Mouse (Mus musculus) intestine, postnatal 0 days (tissue): ENCODE measurements around the gene Tollip. TPM values are rescaled to one million over a fixed set of nuclear protein-coding genes. Genes with fewer than 3 reads are reported as not detected.

ENCODE experiments used
- ATAC-seq: fragments of 200-750 bp; cut with Nextera tagmentation; 2 replicates; pipeline ENCODE4 v1.8.0; 2017; ENCODE audit warnings: mild to moderate bottlenecking, moderate TSS enrichment, moderate library complexity
- H3K27ac ChIP-seq: fragments of 300-500 bp; sonication (generic); 2 replicates; pipeline ENCODE4 v1.5.1; 2014; ENCODE audit warnings: mild to moderate bottlenecking, low read depth, low read length, moderate library complexity
- H3K27me3 ChIP-seq: fragments of 300-500 bp; sonication (generic); replicated peaks from 2 replicates; pipeline ENCODE4 v1.6.1; 2014; ENCODE audit warnings: low read length, mixed read lengths; ENCODE audit not compliant: control insufficient read depth, insufficient read depth
- H3K36me3 ChIP-seq: fragments of 300-500 bp; sonication (generic); 2 replicates; pipeline ENCODE4 v1.6.1; 2014; ENCODE audit warnings: mild to moderate bottlenecking, moderate library complexity; ENCODE audit not compliant: control insufficient read depth, insufficient read depth
- H3K4me1 ChIP-seq: fragments of 300-500 bp; sonication (generic); replicated peaks from 2 replicates; pipeline ENCODE4 v1.6.1; 2014; ENCODE audit warnings: antibody characterized with exemption, low read length, mixed read lengths; ENCODE audit not compliant: control insufficient read depth, insufficient read depth
- H3K4me2 ChIP-seq: fragments of 300-500 bp; sonication (generic); replicated peaks from 2 replicates; pipeline ENCODE4 v1.6.1; 2014; ENCODE audit warnings: low read depth, mild to moderate bottlenecking, moderate library complexity
- H3K4me3 ChIP-seq: fragments of 300-500 bp; sonication (generic); 2 replicates; pipeline ENCODE4 v1.5.1; 2014; ENCODE audit warnings: low read depth, low read length
- H3K9ac ChIP-seq: fragments of 300-500 bp; sonication (generic); 2 replicates; pipeline ENCODE4 v1.6.1; 2014; ENCODE audit warnings: mild to moderate bottlenecking, low read depth, low read length
- H3K9me3 ChIP-seq: fragments of 300-500 bp; sonication (generic); 2 replicates; pipeline ENCODE4 v1.6.1; 2016; ENCODE audit warnings: mixed run types; ENCODE audit not compliant: control insufficient read depth
- CTCF ChIP-seq: sonication (generic); IDR thresholded peaks from 2 replicates; pipeline ENCODE4 v1.5.1; 2016; ENCODE audit warnings: low read depth, mild to moderate bottlenecking, control low read depth, antibody characterized with exemption, moderate library complexity
- WGBS: fragments of 180-500 bp; shearing (Covaris S2); extraction: QIAGEN DNeasy Blood & Tissue Kit; methylation state at CpG from one replicate; pipeline ENCODE4 v1.1.7; 2014; 5-methylcytosine and 5-hydroxymethylcytosine counted together
- polyA plus RNA-seq: library from polyadenylated mRNA; unstranded; fragments of >200 nt; fragmentation: Nextera tagmentation; extraction: Ambion mirVana; gene quantifications from 2 replicates; pipeline ENCODE4 v1.2.1, GENCODE M21; 2015

The Tollip gene
- polyA plus RNA-seq, 1 experiment from 2014 or later: 48.6 TPM

GRCm38 (mm10) chr7:141957524-141958051 is 39.3 kb upstream of the Tollip start:
- no peak for TF ChIP-seq CTCF
- H3K27me3 ChIP-seq: peaks cover 9% of the 10 kb centered on the region; the same call in 1 of the 2 replicates
- H3K4me1 ChIP-seq: no peaks in the 10 kb centered on the region
- no peak overlapping the region for H3K4me2 ChIP-seq
- H3K9me3 ChIP-seq: no peaks in the 10 kb centered on the region
- H3K27ac ChIP-seq: no peak overlapping the region
- WGBS: 61% methylated on average over 4 of the region's 4 CpGs
- no peak overlapping the region for H3K9ac ChIP-seq
- no peaks in the 10 kb centered on the region for H3K36me3 ChIP-seq
- ATAC-seq: no peak
- H3K4me3 ChIP-seq: no peak overlapping the region

GRCm38 (mm10) chr7:141956174-141956566 is 37.9 kb upstream of the Tollip start:
- no peak overlapping the region for H3K4me3 ChIP-seq
- H3K27me3 ChIP-seq: peaks cover 23% of the 10 kb centered on the region
- H3K27ac ChIP-seq: no peak overlapping the region
- ATAC-seq: no peak
- no peaks in the 10 kb centered on the region for H3K36me3 ChIP-seq
- no peaks in the 10 kb centered on the region for H3K4me1 ChIP-seq
- no peak overlapping the region for H3K9ac ChIP-seq
- H3K4me2 ChIP-seq: no peak overlapping the region
- no peak for TF ChIP-seq CTCF
- WGBS: 70% methylated on average over 8 of the region's 8 CpGs
- no peaks in the 10 kb centered on the region for H3K9me3 ChIP-seq

GRCm38 (mm10) chr7:141955565-141956173 is 37.4 kb upstream of the Tollip start:
- Histone ChIP-seq H3K9ac (no peak overlapping the region), H3K27me3 (peaks cover 28% of the 10 kb centered on the region), H3K4me1 (no peaks in the 10 kb centered on the region), H3K4me3 (no peak overlapping the region), H3K27ac (no peak overlapping the region), H3K9me3 (no peaks in the 10 kb centered on the region), H3K36me3 (no peaks in the 10 kb centered on the region), H3K4me2 (no peak overlapping the region)
- no peak for ATAC-seq
- 76% methylated on average over 5 of the region's 5 CpGs for WGBS
- TF ChIP-seq CTCF: no peak

- Histone ChIP-seq H3K27ac (no peak overlapping the region), H3K4me1 (no peaks in the 10 kb centered on the region; the same call in 1 of the 2 replicates), H3K9ac (no peak overlapping the region), H3K36me3 (no peaks in the 10 kb centered on the region), H3K9me3 (no peaks in the 10 kb centered on the region), H3K4me2 (no peak overlapping the region), H3K4me3 (no peak overlapping the region), H3K27me3 (peaks cover 44% of the 10 kb centered on the region)
- WGBS: 77% methylated on average over 6 of the region's 6 CpGs
- no peak for ATAC-seq
- TF ChIP-seq CTCF: no peak
Measured at GRCm38 (mm10) chr7:141953616-141954015, 35.3 kb upstream of the Tollip start.

GRCm38 (mm10) chr7:141952920-141953319 is 34.6 kb upstream of the Tollip start:
- no peak for TF ChIP-seq CTCF
- 78% methylated on average over 4 of the region's 4 CpGs for WGBS
- no peak for ATAC-seq
- Histone ChIP-seq H3K9ac (no peak overlapping the region), H3K4me2 (no peak overlapping the region), H3K4me3 (no peak overlapping the region), H3K36me3 (no peaks in the 10 kb centered on the region), H3K27ac (no peak overlapping the region), H3K27me3 (peaks cover 50% of the 10 kb centered on the region), H3K9me3 (no peaks in the 10 kb centered on the region), H3K4me1 (no peaks in the 10 kb centered on the region; the same call in 1 of the 2 replicates)

- H3K4me1 ChIP-seq: no peaks in the 10 kb centered on the region; the same call in 1 of the 2 replicates
- WGBS: 90% methylated on average over 4 of the region's 4 CpGs
- no peak overlapping the region for H3K4me2 ChIP-seq
- H3K36me3 ChIP-seq: no peaks in the 10 kb centered on the region
- H3K27me3 ChIP-seq: peaks cover 56% of the 10 kb centered on the region
- no peak for TF ChIP-seq CTCF
- ATAC-seq: no peak
- no peak overlapping the region for H3K4me3 ChIP-seq
- H3K27ac ChIP-seq: no peak overlapping the region
- no peak overlapping the region for H3K9ac ChIP-seq
- no peaks in the 10 kb centered on the region for H3K9me3 ChIP-seq
Measured at GRCm38 (mm10) chr7:141951821-141952220, 33.5 kb upstream of the Tollip start.
